Mouse (Mus musculus) left cerebral cortex, adult 8-10 months (tissue): ENCODE measurements around the gene Olfr10. TPM values are rescaled to one million over a fixed set of nuclear protein-coding genes. Genes with fewer than 3 reads are reported as not detected.

Experiments
- DNase-seq, 2 experiments: peaks; one replicate each; pipeline ENCODE4 v3.0.0; 2022; ENCODE audit warnings: low spot score in 2 of 2
- total RNA-seq, 4 experiments: library from RNA; stranded (reverse); gene quantifications; 2 replicates each; pipeline ENCODE4 v1.2.4; 2022

The Olfr10 gene
- total RNA-seq, 4 experiments from 2014 or later, result not detected

GRCm38 (mm10) chr11:49322442-49322841 lies 17.9 kb downstream of the Olfr10 start, which contains the start of gene Olfr1391:
Olfr1391 (plus strand) TSS chr11:49322742.
- DNase-seq, result no peak

- DNase-seq, result peak in 1 of 2 experiments; percentile 35
Observed at GRCm38 (mm10) chr11:49326726-49327125, 22.2 kb downstream of the Olfr10 start.

DNA sequence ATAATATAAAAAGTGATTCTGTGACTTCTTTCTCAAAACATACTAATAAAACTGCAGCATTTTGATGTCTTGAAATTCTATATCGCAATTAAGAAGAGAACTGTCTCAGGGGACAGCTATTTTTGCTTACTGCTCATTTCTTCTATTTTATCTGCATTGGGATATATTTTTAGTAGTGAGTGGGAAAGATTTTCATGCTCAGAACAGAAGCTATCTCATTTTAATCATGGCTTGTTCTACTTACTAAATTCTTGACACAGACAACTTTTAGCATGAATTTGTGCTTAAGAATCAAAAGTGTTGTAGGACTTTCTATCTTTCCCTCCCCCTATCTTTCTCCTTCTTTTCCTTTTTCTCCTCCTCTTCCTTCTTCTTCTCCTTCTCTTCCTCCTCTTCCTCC lies 25.1 kb downstream of the Olfr10 start:
- DNase-seq, result no peak

GRCm38 (mm10) chr11:49334888-49335287 lies 30.3 kb downstream of the Olfr10 start, which contains the start of gene Olfr1390:
Olfr1390 (plus strand) TSS chr11:49335188.
- no peak for DNase-seq

DNA sequence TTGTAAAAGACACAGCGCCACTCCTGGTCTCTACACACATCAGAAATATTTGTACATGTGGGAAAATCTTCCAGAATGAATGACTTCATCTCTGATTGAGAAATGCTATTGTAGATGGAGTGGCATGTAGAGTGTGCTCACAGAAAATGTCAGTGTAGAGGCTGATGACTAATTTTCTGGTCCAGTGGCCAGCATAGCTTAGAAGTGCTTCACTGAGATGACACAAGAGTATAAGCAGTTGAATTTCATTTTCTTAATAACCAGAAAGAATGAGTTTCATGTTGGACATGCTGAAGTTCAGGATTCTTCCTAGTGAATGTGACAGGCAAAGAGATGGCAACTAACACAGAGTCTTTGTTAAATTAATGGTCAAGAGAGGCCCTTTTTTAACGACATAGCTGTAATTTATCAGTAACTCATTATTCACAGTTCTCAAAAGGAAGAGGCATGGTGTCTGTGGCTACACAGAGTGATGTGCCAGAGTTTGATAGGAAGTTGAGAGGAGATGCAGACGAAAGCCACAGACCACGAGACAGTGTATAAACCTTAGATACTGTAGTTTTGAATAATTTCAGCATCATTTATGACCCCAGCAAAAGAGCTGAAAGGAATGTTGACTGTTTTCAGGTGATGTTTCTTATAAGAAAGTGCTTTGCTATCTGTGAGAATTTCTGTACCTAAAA lies 32.8 kb downstream of the Olfr10 start:
- no peak for DNase-seq

Other genes with a start within 250 kb of the Olfr10 start
- gene Tgtp2, start 240.5 kb upstream of the Olfr10 start, total RNA-seq, result under 1 TPM in 2 of 4 experiments, not detected in 2; 0.23 to 0.56 TPM
- 1 to 10 TPM in 1 of 4 experiments, under 1 TPM in 3; 0.81 to 1.0 (median 0.88) TPM for gene Ifi47, start 228.2 kb upstream of the Olfr10 start, total RNA-seq
- gene Olfr1396, start 189.9 kb upstream of the Olfr10 start, total RNA-seq, result not detected
- not detected for gene Olfr1395, start 162.5 kb upstream of the Olfr10 start, total RNA-seq
- not detected for gene Olfr1394, start 150.4 kb upstream of the Olfr10 start, total RNA-seq
- gene Btnl9, start 117.6 kb upstream of the Olfr10 start, total RNA-seq, result under 1 TPM in 1 of 4 experiments, not detected in 3; 0.09 TPM
- 10 to 100 TPM; 64.1 to 83.4 (median 73.4) TPM for gene Zfp62, start 101.4 kb upstream of the Olfr10 start, total RNA-seq
- 10 to 100 TPM; 65.9 to 72.3 (median 69.2) TPM for gene Mgat1, start 60.5 kb upstream of the Olfr10 start, total RNA-seq
- 1 to 10 TPM in 2 of 4 experiments, under 1 TPM in 2; 0.65 to 1.1 (median 0.84) TPM for gene Olfr1393, start 26.4 kb upstream of the Olfr10 start, total RNA-seq
- gene Olfr1392, start 19.5 kb upstream of the Olfr10 start, total RNA-seq, result under 1 TPM in 3 of 4 experiments, not detected in 1; 0.18 to 0.28 (median 0.23) TPM
- not detected for gene Olfr1391, start 18.0 kb downstream of the Olfr10 start, total RNA-seq
- gene Olfr1390, start 30.4 kb downstream of the Olfr10 start, total RNA-seq, result not detected
- gene Olfr1389, start 118.3 kb downstream of the Olfr10 start, total RNA-seq, result not detected
- under 1 TPM; 0.15 to 0.57 (median 0.26) TPM for gene Olfr1388, start 131.9 kb downstream of the Olfr10 start, total RNA-seq
- not detected for gene Olfr1387, start 150.6 kb downstream of the Olfr10 start, total RNA-seq
- gene Olfr1386, start 160.3 kb downstream of the Olfr10 start, total RNA-seq, result not detected
- gene Olfr1385, start 184.3 kb downstream of the Olfr10 start, total RNA-seq, result under 1 TPM in 1 of 4 experiments, not detected in 3; 0.11 TPM
- gene Olfr1384, start 202.0 kb downstream of the Olfr10 start, total RNA-seq, result not detected
- gene Olfr1383, start 214.9 kb downstream of the Olfr10 start, total RNA-seq, result not detected
- gene Olfr1382, start 223.5 kb downstream of the Olfr10 start, total RNA-seq, result not detected
- gene Olfr1381, start 238.7 kb downstream of the Olfr10 start, total RNA-seq, result not detected